Mouse (Mus musculus): Measurements from ENCODE around the gene Gm10203. TPM values are rescaled to one million over a fixed set of nuclear protein-coding genes. Genes with fewer than 3 reads are reported as not detected.

The Gm10203 gene
- polyA plus RNA-seq, 1 experiment: not detected

GRCm38 (mm10) chr6:149132311-149133077, 2.5 kb downstream of the Gm10203 start:
- peaks cover 40% of the 10 kb centered on the region for H3K4me1 ChIP-seq
- H3K4me3 ChIP-seq (replicated peaks): no peak overlapping the region
- H3K9me3 ChIP-seq: no peaks in the 10 kb centered on the region
- no peaks in the 10 kb centered on the region for H3K27me3 ChIP-seq (replicated peaks)
- no peaks in the 10 kb centered on the region for H3K36me3 ChIP-seq (replicated peaks; ENCODE audit: low read length)
- TF ChIP-seq FLI1 (IDR thresholded peaks at IDR 0.05; ENCODE audit: low read length): no peak
- no peak for TF ChIP-seq GATA1 (IDR thresholded peaks at IDR 0.05; ENCODE audit: borderline replicate concordance, low read length)

GRCm38 (mm10) chr6:149134391-149135150, 4.6 kb downstream of the Gm10203 start:
- Histone ChIP-seq H3K4me3 (replicated peaks) (no peak overlapping the region), H3K36me3 (replicated peaks; ENCODE audit: low read length) (peaks cover 8% of the 10 kb centered on the region), H3K9me3 (peaks cover 4% of the 10 kb centered on the region; the same call in 1 of the 2 replicates), H3K27me3 (replicated peaks) (no peaks in the 10 kb centered on the region), H3K4me1 (peaks cover 61% of the 10 kb centered on the region)
- TF ChIP-seq GATA1 (IDR thresholded peaks at IDR 0.05; ENCODE audit: borderline replicate concordance, low read length): no peak
- no peak for TF ChIP-seq FLI1 (IDR thresholded peaks at IDR 0.05; ENCODE audit: low read length)

- peaks cover 62% of the 10 kb centered on the region for H3K4me1 ChIP-seq
- TF ChIP-seq GATA1 (IDR thresholded peaks at IDR 0.05; ENCODE audit: borderline replicate concordance, low read length) (no peak), FLI1 (IDR thresholded peaks at IDR 0.05; ENCODE audit: low read length) (no peak)
- peaks cover 4% of the 10 kb centered on the region; the same call in 1 of the 2 replicates for H3K9me3 ChIP-seq
- H3K27me3 ChIP-seq (replicated peaks): no peaks in the 10 kb centered on the region
- H3K36me3 ChIP-seq (replicated peaks; ENCODE audit: low read length): peaks cover 8% of the 10 kb centered on the region
- H3K4me3 ChIP-seq (replicated peaks): peak overlapping the region; percentile 18
Measured at GRCm38 (mm10) chr6:149135631-149136030, 5.7 kb downstream of the Gm10203 start.

GRCm38 (mm10) chr6:149137936-149138335, 8.0 kb downstream of the Gm10203 start:
- H3K4me1 ChIP-seq: peaks cover 67% of the 10 kb centered on the region
- no peak overlapping the region for H3K4me3 ChIP-seq (replicated peaks)
- H3K36me3 ChIP-seq (replicated peaks; ENCODE audit: low read length): peaks cover 14% of the 10 kb centered on the region
- H3K27me3 ChIP-seq (replicated peaks): no peaks in the 10 kb centered on the region
- no peak for TF ChIP-seq GATA1 (IDR thresholded peaks at IDR 0.05; ENCODE audit: borderline replicate concordance, low read length)
- TF ChIP-seq FLI1 (IDR thresholded peaks at IDR 0.05; ENCODE audit: low read length): no peak
- peaks cover 4% of the 10 kb centered on the region; the same call in 1 of the 2 replicates for H3K9me3 ChIP-seq

GRCm38 (mm10) chr6:149139011-149139410, 9.0 kb downstream of the Gm10203 start:
- no peaks in the 10 kb centered on the region for H3K27me3 ChIP-seq (replicated peaks)
- H3K9me3 ChIP-seq: peaks cover 4% of the 10 kb centered on the region; the same call in 1 of the 2 replicates
- peaks cover 69% of the 10 kb centered on the region for H3K4me1 ChIP-seq
- peaks cover 20% of the 10 kb centered on the region for H3K36me3 ChIP-seq (replicated peaks; ENCODE audit: low read length)
- no peak overlapping the region for H3K4me3 ChIP-seq (replicated peaks)
- TF ChIP-seq GATA1 (IDR thresholded peaks at IDR 0.05; ENCODE audit: borderline replicate concordance, low read length) (no peak), FLI1 (IDR thresholded peaks at IDR 0.05; ENCODE audit: low read length) (no peak)

- Histone ChIP-seq H3K27me3 (replicated peaks) (no peaks in the 10 kb centered on the region), H3K9me3 (peaks cover 5% of the 10 kb centered on the region; the same call in 1 of the 2 replicates), H3K4me1 (peaks cover 64% of the 10 kb centered on the region), H3K36me3 (replicated peaks; ENCODE audit: low read length) (peaks cover 25% of the 10 kb centered on the region), H3K4me3 (replicated peaks) (no peak within 1 kb of the TSS)
- TF ChIP-seq FLI1 (IDR thresholded peaks at IDR 0.05; ENCODE audit: low read length) (no peak), GATA1 (IDR thresholded peaks at IDR 0.05; ENCODE audit: borderline replicate concordance, low read length) (no peak)
Measured at GRCm38 (mm10) chr6:149139471-149139870, 9.5 kb downstream of the Gm10203 start, which contains the start of gene Etfbkmt. Gene Etfbkmt (plus strand): TSS chr6:149139849.

- H3K36me3 ChIP-seq (replicated peaks; ENCODE audit: low read length): peaks cover 43% of the 10 kb centered on the region
- peak overlapping the region; percentile 92 for H3K4me3 ChIP-seq (replicated peaks)
- H3K27me3 ChIP-seq (replicated peaks): no peaks in the 10 kb centered on the region
- peaks cover 14% of the 10 kb centered on the region; the same call in 1 of the 2 replicates for H3K9me3 ChIP-seq
- TF ChIP-seq FLI1 (IDR thresholded peaks at IDR 0.05; ENCODE audit: low read length) (no peak), GATA1 (IDR thresholded peaks at IDR 0.05; ENCODE audit: borderline replicate concordance, low read length) (no peak)
- H3K4me1 ChIP-seq: peaks cover 49% of the 10 kb centered on the region
Measured at GRCm38 (mm10) chr6:149141393-149142173, 11.6 kb downstream of the Gm10203 start.

GRCm38 (mm10) chr6:149145143-149145542, 15.2 kb downstream of the Gm10203 start:
- Histone ChIP-seq H3K9me3 (peaks cover 9% of the 10 kb centered on the region; the same call in 1 of the 2 replicates), H3K27me3 (replicated peaks) (no peaks in the 10 kb centered on the region), H3K4me1 (peaks cover 18% of the 10 kb centered on the region), H3K4me3 (replicated peaks) (no peak overlapping the region), H3K36me3 (replicated peaks; ENCODE audit: low read length) (peaks cover 58% of the 10 kb centered on the region)
- TF ChIP-seq FLI1 (IDR thresholded peaks at IDR 0.05; ENCODE audit: low read length) (no peak), GATA1 (IDR thresholded peaks at IDR 0.05; ENCODE audit: borderline replicate concordance, low read length) (no peak)
